Mouse (Mus musculus) limb, embryonic 11.5 days (tissue): ENCODE data around the gene Dynlt1b. TPM values are rescaled to one million over a fixed set of nuclear protein-coding genes. Genes with fewer than 3 reads are reported as not detected.
"Not testable (repeated sequence)": the region's sequence is repeated elsewhere in the genome, so short reads cannot be mapped to it uniquely, and the experiment has no call there.

ENCODE experiments used
- ATAC-seq: fragments of 200-750 bp; cut with Nextera tagmentation; 2 replicates; pipeline ENCODE4 v1.8.0; 2017; ENCODE audit warnings: low read depth; ENCODE audit not compliant: insufficient number of reproducible peaks, low FRiP score, low TSS enrichment
- DNase-seq: peaks from one replicate; pipeline ENCODE4 v3.0.0-alpha.2; 2015; ENCODE audit warnings: low spot score
- H3K27ac ChIP-seq: fragments of 300-500 bp; sonication (generic); replicated peaks from 2 replicates; pipeline ENCODE4 v1.5.1; 2014; ENCODE audit warnings: low read depth, mild to moderate bottlenecking, low read length
- H3K27me3 ChIP-seq: fragments of 300-500 bp; sonication (generic); 2 replicates; pipeline ENCODE4 v1.6.1; 2014; ENCODE audit warnings: mild to moderate bottlenecking, low read length, mixed read lengths; ENCODE audit not compliant: control insufficient read depth, insufficient read depth
- H3K36me3 ChIP-seq: fragments of 300-500 bp; sonication (generic); 2 replicates; pipeline ENCODE4 v1.6.1; 2014; ENCODE audit warnings: mild to moderate bottlenecking, low read length, moderate library complexity, mixed read lengths; ENCODE audit not compliant: control insufficient read depth, insufficient read depth
- H3K4me1 ChIP-seq: fragments of 300-500 bp; sonication (generic); 2 replicates; pipeline ENCODE4 v1.6.1; 2014; ENCODE audit warnings: low read length, mixed read lengths; ENCODE audit not compliant: control insufficient read depth, insufficient read depth
- H3K4me2 ChIP-seq: fragments of 300-500 bp; sonication (generic); 2 replicates; pipeline ENCODE4 v1.6.1; 2014; ENCODE audit warnings: low read depth, mild to moderate bottlenecking, moderate library complexity; ENCODE audit not compliant: severe bottlenecking
- H3K4me3 ChIP-seq: fragments of 300-500 bp; sonication (generic); 2 replicates; pipeline ENCODE4 v1.5.1; 2014; ENCODE audit warnings: low read depth, low read length
- H3K9ac ChIP-seq: fragments of 300-500 bp; sonication (generic); 2 replicates; pipeline ENCODE4 v1.6.1; 2014; ENCODE audit warnings: mild to moderate bottlenecking, low read length
- H3K9me3 ChIP-seq: fragments of 300-500 bp; sonication (generic); 2 replicates; pipeline ENCODE4 v1.6.1; 2016; ENCODE audit warnings: low read length; ENCODE audit not compliant: control insufficient read depth
- WGBS: fragments of 180-500 bp; shearing (Covaris S2); extraction: QIAGEN DNeasy Blood & Tissue Kit; methylation state at CpG from one replicate; pipeline ENCODE4 v1.1.7; 2014; 5-methylcytosine and 5-hydroxymethylcytosine counted together
- polyA plus RNA-seq: library from polyadenylated mRNA; unstranded; fragments of >200 nt; fragmentation: Nextera tagmentation; extraction: Ambion mirVana; gene quantifications from 2 replicates; pipeline ENCODE4 v1.2.1, GENCODE M21; 2014

Gene Dynlt1b
- polyA plus RNA-seq, 1 experiment from 2014 or later = 502 TPM

DNA sequence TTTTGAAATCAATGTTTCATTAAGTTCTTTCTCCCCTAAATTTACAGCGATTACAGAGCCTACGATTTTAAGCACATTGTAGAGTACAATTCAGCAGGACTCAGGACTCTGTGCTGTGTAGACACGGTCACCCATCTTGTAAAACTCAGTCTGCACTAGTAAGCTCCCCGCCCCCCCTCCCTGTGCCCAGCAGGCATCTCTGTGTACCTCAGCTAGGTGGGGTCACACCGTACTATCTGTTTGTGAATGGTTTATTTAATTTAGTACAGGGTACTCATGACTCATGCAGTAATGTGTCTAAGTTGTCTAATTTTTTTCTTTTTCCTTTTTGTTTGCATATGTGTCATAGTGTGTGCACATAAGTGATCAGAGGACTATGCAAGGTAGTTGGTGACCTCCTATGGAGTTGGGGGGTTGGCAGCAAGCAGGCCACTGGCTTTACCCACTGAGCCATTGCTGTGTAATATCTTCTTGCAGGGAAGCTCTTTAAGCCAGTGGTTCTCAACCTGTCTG is 31.2 kb downstream of the Dynlt1b start:
- ATAC-seq, H3K4me3 ChIP-seq, H3K9me3 ChIP-seq, H3K9ac ChIP-seq, H3K36me3 ChIP-seq, H3K27ac ChIP-seq, H3K27me3 ChIP-seq, H3K4me1 ChIP-seq, H3K4me2 ChIP-seq, DNase-seq: not testable (repeated sequence)
- WGBS = 95% methylated on average over 5 of the region's 5 CpGs

- H3K4me1 ChIP-seq, H3K4me3 ChIP-seq, DNase-seq, H3K9me3 ChIP-seq, H3K27me3 ChIP-seq, H3K36me3 ChIP-seq, H3K9ac ChIP-seq, H3K27ac ChIP-seq, H3K4me2 ChIP-seq, ATAC-seq: not testable (repeated sequence)
- 86% methylated on average over 9 of the region's 9 CpGs for WGBS
These were observed 35.8 kb downstream of the Dynlt1b start for GRCm38 (mm10) chr17:6465735-6466134.

GRCm38 (mm10) chr17:6467638-6468461 is 37.9 kb downstream of the Dynlt1b start:
- H3K27ac ChIP-seq, H3K4me1 ChIP-seq, H3K36me3 ChIP-seq, H3K4me2 ChIP-seq, H3K9ac ChIP-seq, H3K27me3 ChIP-seq, H3K4me3 ChIP-seq, H3K9me3 ChIP-seq: not testable (repeated sequence)
- DNase-seq = peak; percentile 57
- WGBS = 71% methylated on average over 17 of the region's 18 CpGs
- peak; percentile 61 for ATAC-seq

DNA sequence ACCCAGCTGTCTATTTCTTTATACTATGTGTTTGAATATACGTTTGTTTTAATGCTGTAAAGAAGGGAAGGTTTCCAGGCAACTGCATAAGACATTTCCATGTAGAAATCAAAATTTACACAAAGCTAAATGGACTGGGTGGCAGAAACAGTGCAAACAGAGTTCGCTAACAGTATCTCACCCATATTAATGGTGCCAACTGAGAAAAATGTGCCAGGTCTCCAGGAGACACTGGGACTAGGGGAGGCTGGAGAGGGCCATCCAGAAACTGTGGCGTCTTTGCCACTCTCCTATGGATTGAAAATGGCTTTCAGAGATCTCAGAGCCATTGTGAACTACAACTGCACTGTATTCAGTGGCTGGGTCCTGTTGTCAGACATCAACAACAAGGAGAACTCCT is 40.1 kb downstream of the Dynlt1b start:
- not testable (repeated sequence) for H3K27me3 ChIP-seq, H3K9ac ChIP-seq, H3K27ac ChIP-seq, H3K4me3 ChIP-seq, DNase-seq, H3K4me2 ChIP-seq, ATAC-seq, H3K4me1 ChIP-seq, H3K36me3 ChIP-seq, H3K9me3 ChIP-seq
- 86% methylated on average over 2 of the region's 3 CpGs for WGBS

GRCm38 (mm10) chr17:6470671-6471070 is 40.8 kb downstream of the Dynlt1b start:
- not testable (repeated sequence) for H3K9ac ChIP-seq, H3K4me3 ChIP-seq, H3K4me2 ChIP-seq, H3K27ac ChIP-seq, H3K36me3 ChIP-seq, DNase-seq, H3K9me3 ChIP-seq, H3K4me1 ChIP-seq, ATAC-seq, H3K27me3 ChIP-seq
- WGBS = 89% methylated on average over 5 of the region's 7 CpGs

- not testable (repeated sequence) for H3K36me3 ChIP-seq
- peak; percentile 27 for DNase-seq
These were observed 45.4 kb downstream of the Dynlt1b start for GRCm38 (mm10) chr17:6475270-6475669.

DNA sequence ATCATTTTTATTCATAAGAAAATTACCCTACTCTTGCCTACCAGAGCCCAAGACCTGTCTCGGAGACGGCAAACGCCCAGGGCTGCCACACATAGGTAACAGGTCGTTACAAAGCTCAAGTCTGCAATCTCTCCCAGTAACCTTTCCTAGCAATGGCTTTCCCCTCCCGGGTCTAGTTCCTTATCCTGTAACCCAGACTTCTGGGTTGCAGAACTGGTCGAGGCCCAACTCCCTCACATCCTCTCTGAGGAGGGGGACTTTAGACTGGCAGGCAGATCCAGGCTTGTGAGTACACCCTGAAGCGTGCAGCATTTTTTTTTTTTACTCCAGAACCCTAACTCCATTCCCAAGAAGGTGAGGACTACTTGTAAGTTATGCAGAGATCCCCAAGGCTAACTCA is 46.0 kb downstream of the Dynlt1b start:
- not testable (repeated sequence) for H3K27ac ChIP-seq, H3K27me3 ChIP-seq, H3K9me3 ChIP-seq, H3K9ac ChIP-seq, H3K4me1 ChIP-seq, ATAC-seq, H3K36me3 ChIP-seq
- H3K4me2 ChIP-seq = peak overlapping the region; percentile 92
- peak; percentile 36 for DNase-seq
- 52% methylated on average over 7 of the region's 7 CpGs for WGBS
- peak overlapping the region; percentile 84 for H3K4me3 ChIP-seq

More at GRCm38 (mm10) chr17:6475270-6475669, 45.4 kb downstream of the Dynlt1b start:
- not testable (repeated sequence) for H3K9me3 ChIP-seq, H3K4me3 ChIP-seq, H3K4me1 ChIP-seq, H3K27ac ChIP-seq, ATAC-seq, H3K9ac ChIP-seq, H3K27me3 ChIP-seq, H3K4me2 ChIP-seq
- WGBS = 91% methylated on average over 6 of the region's 6 CpGs

DNA sequence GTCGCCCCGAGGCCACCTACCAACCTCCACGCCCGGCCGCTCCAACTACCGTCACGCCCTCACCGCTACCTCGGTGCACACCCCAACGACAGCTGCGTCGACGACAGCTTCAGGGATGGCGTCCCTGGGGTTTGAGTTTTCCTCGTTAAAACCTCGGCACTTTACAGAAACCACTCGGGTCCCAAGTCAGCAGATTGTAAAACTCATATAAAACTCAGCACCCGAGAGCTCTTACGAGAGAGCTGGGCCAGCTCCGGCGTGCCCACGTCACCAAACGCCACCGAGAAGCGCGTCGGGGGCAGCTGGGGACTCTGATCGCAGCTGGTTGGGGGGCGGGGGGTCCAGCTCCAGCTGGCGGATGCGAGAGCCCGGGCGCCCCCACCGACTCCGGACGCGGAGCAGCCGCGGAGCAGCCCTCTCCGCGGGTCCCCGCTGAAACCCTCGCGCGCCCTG is 46.6 kb downstream of the Dynlt1b start:
- WGBS = under 1% methylated on average over 45 of the region's 45 CpGs
- not testable (repeated sequence) for H3K36me3 ChIP-seq, H3K9me3 ChIP-seq, H3K4me1 ChIP-seq, H3K27me3 ChIP-seq
- Histone ChIP-seq H3K4me2 (peak overlapping the region; percentile 92), H3K9ac (peak overlapping the region; percentile 78), H3K27ac (0 out of 2 replicates have a peak overlapping the region, but pooled peaks have one; percentile 70), H3K4me3 (peak overlapping the region; percentile 84)
- ATAC-seq = peak; percentile 71
- DNase-seq = peak; percentile 84
